Mouse (Mus musculus) heart, postnatal 0 days (tissue): ENCODE measurements around the gene Vipr1. TPM values are rescaled to one million over a fixed set of nuclear protein-coding genes. Genes with fewer than 3 reads are reported as not detected.

ENCODE experiments used
- ATAC-seq: fragments of 200-750 bp; cut with Nextera tagmentation; 2 replicates; pipeline ENCODE4 v1.8.0; 2017; ENCODE audit warnings: low read depth, moderate number of reproducible peaks, moderate library complexity; ENCODE audit not compliant: insufficient read depth
- DNase-seq: peaks from one replicate; pipeline ENCODE4 v3.0.0-alpha.2; 2016; ENCODE audit warnings: low spot score
- H3K27ac ChIP-seq: fragments of 300-500 bp; sonication (generic); 2 replicates; pipeline ENCODE4 v1.5.1; 2014; ENCODE audit warnings: low read depth, mild to moderate bottlenecking
- H3K27me3 ChIP-seq: fragments of 300-500 bp; sonication (generic); 2 replicates; pipeline ENCODE4 v1.6.1; 2014; ENCODE audit warnings: low read length, mixed read lengths; ENCODE audit not compliant: control insufficient read depth, insufficient read depth
- H3K36me3 ChIP-seq: fragments of 300-500 bp; sonication (generic); replicated peaks from 2 replicates; pipeline ENCODE4 v1.6.1; 2014; ENCODE audit warnings: low read length, mixed read lengths; ENCODE audit not compliant: control insufficient read depth, insufficient read depth
- H3K4me1 ChIP-seq: fragments of 300-500 bp; sonication (generic); 2 replicates; pipeline ENCODE4 v1.6.1; 2014; ENCODE audit warnings: antibody characterized with exemption; ENCODE audit not compliant: control insufficient read depth, insufficient read depth
- H3K4me2 ChIP-seq: fragments of 300-500 bp; sonication (generic); 2 replicates; pipeline ENCODE4 v1.6.1; 2014; ENCODE audit warnings: low read depth, mild to moderate bottlenecking, low read length, moderate library complexity
- H3K4me3 ChIP-seq: fragments of 300-500 bp; sonication (generic); 2 replicates; pipeline ENCODE4 v1.5.1; 2014; ENCODE audit warnings: low read depth, low read length
- H3K9ac ChIP-seq: fragments of 300-500 bp; sonication (generic); replicated peaks from 2 replicates; pipeline ENCODE4 v1.6.1; 2014; ENCODE audit warnings: low read depth, low read length, mixed read lengths
- H3K9me3 ChIP-seq: fragments of 300-500 bp; sonication (generic); replicated peaks from 2 replicates; pipeline ENCODE4 v1.6.1; 2016; ENCODE audit warnings: low read length; ENCODE audit not compliant: control insufficient read depth
- CTCF ChIP-seq: IDR thresholded peaks from 2 replicates; pipeline ENCODE4 v1.5.1; 2016; ENCODE audit warnings: antibody characterized with exemption, control low read depth, low read depth
- EP300 ChIP-seq: IDR thresholded peaks from 2 replicates; pipeline ENCODE4 v1.6.1; 2016; ENCODE audit warnings: antibody characterized with exemption, low read depth
- WGBS: fragments of 180-500 bp; shearing (Covaris S2); extraction: QIAGEN DNeasy Blood & Tissue Kit; methylation state at CpG from one replicate; pipeline ENCODE4 v1.1.7; 2014; 5-methylcytosine and 5-hydroxymethylcytosine counted together
- polyA plus RNA-seq: library from polyadenylated mRNA; unstranded; fragments of >200 nt; fragmentation: Nextera tagmentation; extraction: Ambion mirVana; gene quantifications from 2 replicates; pipeline ENCODE4 v1.2.1, GENCODE M21; 2015
- total RNA-seq: library from RNA; depleted of rRNA; stranded (reverse); fragments of >200 nt; gene quantifications from 2 replicates; pipeline ENCODE4 v1.2.3, GENCODE M21; 2014; ENCODE audit warnings: low replicate concordance; rRNA removed

Gene Vipr1
- total and polyA plus RNA-seq, 2 experiments from 2014 or later, result 0.40 to 1.3 TPM

DNA sequence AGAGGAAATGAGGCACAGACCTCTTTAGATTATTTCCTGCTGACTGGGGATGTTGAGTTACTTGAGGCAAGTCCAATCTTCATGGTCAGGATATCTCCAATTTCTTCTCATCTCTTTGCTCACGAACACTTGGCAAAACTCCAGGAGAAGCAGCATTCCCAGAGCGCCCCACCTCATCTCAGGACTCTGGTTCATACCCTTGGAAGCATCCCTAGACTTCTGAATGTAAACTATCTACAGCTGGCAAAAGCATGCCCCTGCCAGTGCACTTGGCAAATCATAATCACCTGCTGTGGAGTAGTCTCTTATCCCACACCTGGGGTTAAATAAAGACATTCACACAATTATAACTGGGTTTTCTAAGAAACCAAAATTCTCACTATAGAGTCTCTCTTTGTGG, 74.5 kb downstream of the Vipr1 start:
- WGBS, result 75% methylated on average over 2 of the region's 2 CpGs
- H3K9ac ChIP-seq, result no peak overlapping the region
- H3K4me3 ChIP-seq, result no peak overlapping the region
- H3K4me1 ChIP-seq, result peaks cover 9% of the 10 kb centered on the region
- H3K4me2 ChIP-seq, result no peak overlapping the region
- H3K27me3 ChIP-seq, result no peaks in the 10 kb centered on the region
- H3K9me3 ChIP-seq, result no peaks in the 10 kb centered on the region; the same call in 1 of the 2 replicates
- H3K36me3 ChIP-seq, result peaks cover 12% of the 10 kb centered on the region
- no peak for ATAC-seq
- no peak for TF ChIP-seq EP300
- no peak for TF ChIP-seq CTCF
- DNase-seq, result no peak
- H3K27ac ChIP-seq, result no peak overlapping the region

DNA sequence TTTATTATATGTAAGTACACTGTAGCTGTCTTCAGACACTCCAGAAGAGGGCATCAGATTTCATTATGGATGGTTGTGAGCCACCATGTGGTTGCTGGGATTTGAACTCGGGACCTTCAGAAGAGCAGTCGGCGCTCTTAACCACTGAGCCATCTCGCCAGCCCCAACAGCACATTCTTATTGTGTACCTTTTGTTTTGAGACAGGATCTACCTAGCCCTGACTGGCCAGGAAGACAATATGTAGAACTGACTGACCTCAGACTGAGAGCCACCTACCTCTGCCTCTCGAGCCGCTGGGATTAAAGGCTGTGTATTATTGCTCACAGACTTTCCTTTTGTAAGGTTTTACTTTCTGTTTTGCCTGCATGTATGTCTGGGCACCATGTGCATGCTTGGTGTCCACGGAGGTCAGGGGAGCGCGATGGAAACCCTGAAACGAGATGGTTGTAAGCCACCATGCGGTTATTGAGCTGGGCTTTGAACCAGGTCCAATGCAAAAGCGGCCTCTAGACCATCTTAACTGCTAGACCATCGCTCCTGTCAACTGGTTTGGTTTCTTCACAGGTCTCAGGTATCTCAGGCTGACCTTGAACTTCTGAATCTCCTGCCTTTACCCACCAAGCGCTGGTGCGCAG, 75.7 kb downstream of the Vipr1 start:
- peak overlapping the region; percentile 49 for H3K9ac ChIP-seq
- peak overlapping the region; percentile 99 for H3K4me3 ChIP-seq
- ATAC-seq (no peak), DNase-seq (peak; percentile 7)
- H3K27me3 ChIP-seq, result no peaks in the 10 kb centered on the region
- WGBS, result 68% methylated on average over 15 of the region's 15 CpGs
- H3K4me2 ChIP-seq, result peak overlapping the region; percentile 46
- H3K4me1 ChIP-seq, result peaks cover 9% of the 10 kb centered on the region
- peaks cover 6% of the 10 kb centered on the region for H3K36me3 ChIP-seq
- TF ChIP-seq EP300 (no peak), CTCF (no peak)
- peak overlapping the region; percentile 99 for H3K27ac ChIP-seq
- no peaks in the 10 kb centered on the region; the same call in 1 of the 2 replicates for H3K9me3 ChIP-seq

DNA sequence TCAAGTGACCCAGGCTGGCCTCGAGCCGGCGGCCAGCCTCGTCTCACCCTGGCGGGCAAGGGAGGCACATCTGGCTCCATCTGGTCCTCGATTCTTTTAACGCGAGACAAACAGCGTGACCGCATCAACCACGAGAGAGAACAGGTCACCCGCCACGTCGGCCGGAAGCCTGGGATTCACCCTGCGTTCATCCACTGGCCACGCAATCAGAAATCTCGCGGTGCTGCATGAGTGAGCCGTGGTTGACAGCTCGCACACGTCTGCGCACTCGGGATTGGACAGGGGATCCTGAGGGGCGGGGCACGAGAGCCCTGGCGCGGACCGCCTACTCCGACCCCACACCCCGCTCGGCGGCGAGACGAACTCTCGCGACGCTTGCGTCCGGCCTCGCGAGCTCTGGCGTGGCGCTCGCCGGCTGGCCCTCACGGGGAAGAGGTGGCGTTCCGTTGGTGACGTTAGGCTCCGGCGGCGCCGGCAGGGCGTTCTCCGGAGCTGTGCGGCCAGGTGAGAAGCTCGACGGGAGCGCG, 76.3 kb downstream of the Vipr1 start, which contains the start of gene Nktr:
Gene Nktr (plus strand): TSS at position 378 of the 527 bp plus-strand sequence.
- peak; percentile 99 for DNase-seq
- under 1% methylated on average over 58 of the region's 61 CpGs for WGBS
- Histone ChIP-seq H3K4me1 (peaks cover 9% of the 10 kb centered on the region), H3K9me3 (no peaks in the 10 kb centered on the region; the same call in 1 of the 2 replicates), H3K27ac (peak within 1 kb of the TSS; percentile 99), H3K36me3 (no peaks in the 10 kb centered on the region), H3K4me2 (peak within 1 kb of the TSS; percentile 88), H3K9ac (peak within 1 kb of the TSS; percentile 99), H3K4me3 (peak within 1 kb of the TSS; percentile 99), H3K27me3 (no peaks in the 10 kb centered on the region)
- peak; percentile 78 for TF ChIP-seq EP300
- peak; percentile 8; the same call in 1 of the 2 replicates for TF ChIP-seq CTCF
- peak; percentile 99 for ATAC-seq

DNA sequence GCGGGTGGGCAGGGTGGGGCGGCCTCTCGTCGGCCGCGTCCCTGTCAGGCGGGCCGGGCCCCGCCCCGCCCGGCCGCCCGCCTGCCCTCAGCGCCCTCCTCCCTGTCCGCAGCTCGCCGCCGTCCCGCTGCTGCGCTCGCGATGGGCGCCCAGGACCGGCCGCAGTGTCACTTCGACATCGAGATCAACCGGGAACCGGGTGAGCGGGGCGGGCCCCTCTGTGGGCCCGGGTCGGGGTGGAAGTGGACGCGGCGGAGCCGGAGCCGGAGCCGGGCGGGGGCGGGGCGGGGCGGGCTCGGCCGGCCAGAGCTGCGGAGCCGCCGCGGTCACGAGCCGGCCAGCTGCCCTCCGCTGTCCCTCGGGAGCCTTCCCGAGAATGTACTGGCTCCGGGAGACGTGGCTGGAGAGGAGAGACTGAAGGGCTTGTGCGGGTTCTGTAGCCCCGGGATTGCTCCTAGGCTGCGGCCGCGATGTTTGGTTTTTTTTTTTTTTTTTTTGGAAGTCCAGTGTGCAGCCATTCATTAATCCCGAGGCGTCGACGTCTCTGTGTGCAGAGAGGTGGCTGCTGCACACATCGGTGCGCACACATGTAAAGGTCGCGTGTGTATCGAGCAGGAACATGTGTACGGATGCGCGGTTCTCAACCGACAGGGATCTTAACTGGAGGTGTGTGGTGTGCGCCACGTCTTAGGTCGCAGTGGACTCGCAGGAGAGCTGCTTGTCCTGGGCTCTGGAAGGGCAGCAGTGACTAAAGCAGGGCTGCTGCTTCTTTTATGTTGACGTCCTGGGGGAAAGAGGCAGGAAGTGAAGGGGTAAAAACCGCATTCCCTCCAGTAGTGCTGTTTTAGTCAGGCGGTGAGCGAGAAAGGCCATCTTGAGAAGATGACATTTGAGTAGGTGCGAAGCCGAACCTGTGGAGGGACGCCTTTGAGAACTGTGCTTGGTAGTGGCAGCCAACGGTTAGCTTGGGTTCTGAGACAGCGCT, 77.1 kb downstream of the Vipr1 start:
- H3K27me3 ChIP-seq, result no peaks in the 10 kb centered on the region
- under 1% methylated on average over 63 of the region's 87 CpGs for WGBS
- no peaks in the 10 kb centered on the region; the same call in 1 of the 2 replicates for H3K9me3 ChIP-seq
- ATAC-seq, result peak; percentile 59
- H3K4me3 ChIP-seq, result peak overlapping the region; percentile 99
- DNase-seq, result peak; percentile 55
- TF ChIP-seq EP300 (0 out of 2 replicates have a peak, but pooled peaks have one; percentile 11), CTCF (no peak)
- H3K36me3 ChIP-seq, result no peaks in the 10 kb centered on the region
- peak overlapping the region; percentile 99 for H3K9ac ChIP-seq
- peak overlapping the region; percentile 99 for H3K27ac ChIP-seq
- H3K4me1 ChIP-seq, result peaks cover 9% of the 10 kb centered on the region
- H3K4me2 ChIP-seq, result peak overlapping the region; percentile 88

Other genes starting within 250 kb of the Vipr1 start
- gene Cck, start 147.0 kb upstream of the Vipr1 start, total RNA-seq, result 1.4 TPM in 1 of 2 replicates, not detected in the other
- gene Cck, start 147.0 kb upstream of the Vipr1 start, polyA plus RNA-seq, result 0.29 and 0.95 TPM in 2 replicates
- not detected in 2 replicates for gene Lyzl4, start 620 bp upstream of the Vipr1 start, total RNA-seq
- gene Lyzl4, start 620 bp upstream of the Vipr1 start, polyA plus RNA-seq, result not detected in 2 replicates
- 3.8 and 9.4 TPM in 2 replicates for gene Sec22c, start 62.8 kb downstream of the Vipr1 start, total RNA-seq
- gene Sec22c, start 62.8 kb downstream of the Vipr1 start, polyA plus RNA-seq, result 3.9 and 4.1 TPM in 2 replicates
- 109 and 136 TPM in 2 replicates for gene Ss18l2, start 67.6 kb downstream of the Vipr1 start, total RNA-seq
- gene Ss18l2, start 67.6 kb downstream of the Vipr1 start, polyA plus RNA-seq, result 362 and 379 TPM in 2 replicates
- gene Nktr, start 76.5 kb downstream of the Vipr1 start, total RNA-seq, result 44.0 and 44.8 TPM in 2 replicates
- gene Nktr, start 76.5 kb downstream of the Vipr1 start, polyA plus RNA-seq, result 30.2 and 31.1 TPM in 2 replicates
- 34.5 and 69.3 TPM in 2 replicates for gene Zfp651, start 116.6 kb downstream of the Vipr1 start, total RNA-seq
- gene Zfp651, start 116.6 kb downstream of the Vipr1 start, polyA plus RNA-seq, result 12.1 and 13.2 TPM in 2 replicates
- gene Klhl40, start 134.9 kb downstream of the Vipr1 start, total RNA-seq, result 20.7 and 28.2 TPM in 2 replicates
- 12.6 and 14.5 TPM in 2 replicates for gene Klhl40, start 134.9 kb downstream of the Vipr1 start, polyA plus RNA-seq
- 62.3 and 75.4 TPM in 2 replicates for gene Hhatl, start 149.8 kb downstream of the Vipr1 start, total RNA-seq
- gene Hhatl, start 149.8 kb downstream of the Vipr1 start, polyA plus RNA-seq, result 52.7 and 53.0 TPM in 2 replicates
- gene Ccdc13, start 196.7 kb downstream of the Vipr1 start, total RNA-seq, result not detected in 2 replicates
- 0.34 and 0.41 TPM in 2 replicates for gene Ccdc13, start 196.7 kb downstream of the Vipr1 start, polyA plus RNA-seq
- gene Higd1a, start 215.6 kb downstream of the Vipr1 start, total RNA-seq, result 59.2 and 85.4 TPM in 2 replicates
- 319 and 332 TPM in 2 replicates for gene Higd1a, start 215.6 kb downstream of the Vipr1 start, polyA plus RNA-seq